Mouse (Mus musculus): Measurements from ENCODE around the gene Gm20604. TPM values are rescaled to one million over a fixed set of nuclear protein-coding genes. Genes with fewer than 3 reads are reported as not detected.

Gm20604 gene
- polyA plus RNA-seq, 1 experiment from 2014 or later = 19.1 TPM

DNA sequence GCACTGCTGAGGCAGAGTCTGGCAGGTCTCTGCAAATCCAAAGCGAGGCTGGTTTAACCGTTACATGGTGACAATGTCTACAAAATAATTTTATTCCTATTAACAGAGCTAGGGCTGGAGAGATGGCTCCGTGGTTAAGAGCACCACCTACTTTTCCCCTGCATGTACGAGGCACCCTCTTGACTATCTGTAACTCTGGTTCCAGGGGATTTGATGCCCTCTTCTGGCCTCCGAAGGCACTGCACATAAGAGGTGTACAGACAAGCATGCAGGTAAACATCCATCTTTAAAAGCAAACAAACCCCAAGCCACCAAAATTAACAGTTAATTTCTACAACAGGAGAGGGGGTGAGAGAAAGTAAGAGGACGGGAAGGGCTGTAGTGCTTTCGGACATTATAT, 2.2 kb downstream of the Gm20604 start:
- peak; percentile 44 for DNase-seq (ENCODE audit: low spot score)
- Histone ChIP-seq H3K4me1 (replicated peaks; ENCODE audit: control insufficient read depth, insufficient read depth, low read length) (peaks cover 2% of the 10 kb centered on the region; the same call in 1 of the 2 replicates), H3K9ac (ENCODE audit: low read depth, low read length) (peak overlapping the region; percentile 66), H3K27ac (ENCODE audit: low read depth, low read length) (no peak overlapping the region), H3K4me3 (ENCODE audit: low read depth, low read length) (peak overlapping the region; percentile 84), H3K9me3 (ENCODE audit: control insufficient read depth, low read length) (no peaks in the 10 kb centered on the region), H3K36me3 (ENCODE audit: control insufficient read depth, insufficient read depth, low read length) (no peaks in the 10 kb centered on the region; the same call in 1 of the 2 replicates), H3K27me3 (replicated peaks; ENCODE audit: control insufficient read depth, insufficient read depth, low read length) (no peaks in the 10 kb centered on the region), H3K4me2 (peak overlapping the region; percentile 74)
- no peak for ATAC-seq (replicated peaks; ENCODE audit: low FRiP score)
- WGBS = 70% methylated on average over 7 of the region's 7 CpGs

DNA sequence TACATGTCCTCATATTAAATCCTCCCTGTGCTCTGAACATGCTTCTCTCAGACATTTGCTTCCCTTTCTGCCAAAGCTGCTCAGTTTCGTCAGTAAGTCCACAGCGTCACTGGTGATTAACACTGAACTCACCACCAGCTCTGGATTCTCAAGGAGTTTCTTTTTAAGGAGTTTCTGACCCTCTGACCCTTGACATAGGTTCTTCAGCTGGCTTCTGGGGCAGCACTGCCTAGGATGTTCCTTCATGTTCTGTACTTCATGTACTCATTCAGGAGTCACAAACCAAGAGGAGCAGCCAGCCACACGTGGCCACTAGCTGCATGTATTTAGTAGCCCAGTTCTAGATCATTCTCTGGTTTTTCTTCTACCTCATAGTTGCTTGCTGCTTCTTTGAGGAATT, 10.2 kb downstream of the Gm20604 start:
- no peaks in the 10 kb centered on the region for H3K27me3 ChIP-seq (replicated peaks; ENCODE audit: control insufficient read depth, insufficient read depth, low read length)
- ATAC-seq (replicated peaks; ENCODE audit: low FRiP score) (no peak), DNase-seq (ENCODE audit: low spot score) (no peak)
- peaks cover 9% of the 10 kb centered on the region for H3K4me1 ChIP-seq (replicated peaks; ENCODE audit: control insufficient read depth, insufficient read depth, low read length)
- H3K9me3 ChIP-seq (ENCODE audit: control insufficient read depth, low read length) = no peaks in the 10 kb centered on the region
- 0 out of 2 replicates have a peak, but pooled peaks cover 6% of the 10 kb centered on the region for H3K36me3 ChIP-seq (ENCODE audit: control insufficient read depth, insufficient read depth, low read length)
- no peak overlapping the region for H3K4me2 ChIP-seq
- 79% methylated on average over 3 of the region's 3 CpGs for WGBS
- H3K9ac ChIP-seq (ENCODE audit: low read depth, low read length) = no peak overlapping the region
- no peak overlapping the region for H3K4me3 ChIP-seq (ENCODE audit: low read depth, low read length)
- H3K27ac ChIP-seq (ENCODE audit: low read depth, low read length) = no peak overlapping the region

DNA sequence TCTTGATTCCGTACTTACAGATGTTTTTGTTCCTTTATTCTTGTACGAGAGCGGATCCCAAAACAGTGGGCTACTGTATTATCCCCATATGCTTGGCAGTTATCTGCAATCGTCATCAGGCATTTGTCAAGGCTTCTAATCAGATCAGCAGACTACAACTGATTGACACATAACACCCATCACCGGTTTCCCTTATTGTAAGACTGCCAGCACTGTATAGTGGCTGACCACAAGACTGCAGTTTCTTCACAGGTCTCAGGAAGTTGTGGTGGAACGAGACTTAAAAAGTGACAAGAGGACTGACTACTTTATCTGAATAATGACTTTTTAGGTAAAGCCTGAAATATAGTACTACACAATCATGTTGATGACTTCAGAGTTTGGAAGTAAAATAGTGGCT, 13.6 kb downstream of the Gm20604 start:
- 39% methylated on average over 6 of the region's 6 CpGs for WGBS

DNA sequence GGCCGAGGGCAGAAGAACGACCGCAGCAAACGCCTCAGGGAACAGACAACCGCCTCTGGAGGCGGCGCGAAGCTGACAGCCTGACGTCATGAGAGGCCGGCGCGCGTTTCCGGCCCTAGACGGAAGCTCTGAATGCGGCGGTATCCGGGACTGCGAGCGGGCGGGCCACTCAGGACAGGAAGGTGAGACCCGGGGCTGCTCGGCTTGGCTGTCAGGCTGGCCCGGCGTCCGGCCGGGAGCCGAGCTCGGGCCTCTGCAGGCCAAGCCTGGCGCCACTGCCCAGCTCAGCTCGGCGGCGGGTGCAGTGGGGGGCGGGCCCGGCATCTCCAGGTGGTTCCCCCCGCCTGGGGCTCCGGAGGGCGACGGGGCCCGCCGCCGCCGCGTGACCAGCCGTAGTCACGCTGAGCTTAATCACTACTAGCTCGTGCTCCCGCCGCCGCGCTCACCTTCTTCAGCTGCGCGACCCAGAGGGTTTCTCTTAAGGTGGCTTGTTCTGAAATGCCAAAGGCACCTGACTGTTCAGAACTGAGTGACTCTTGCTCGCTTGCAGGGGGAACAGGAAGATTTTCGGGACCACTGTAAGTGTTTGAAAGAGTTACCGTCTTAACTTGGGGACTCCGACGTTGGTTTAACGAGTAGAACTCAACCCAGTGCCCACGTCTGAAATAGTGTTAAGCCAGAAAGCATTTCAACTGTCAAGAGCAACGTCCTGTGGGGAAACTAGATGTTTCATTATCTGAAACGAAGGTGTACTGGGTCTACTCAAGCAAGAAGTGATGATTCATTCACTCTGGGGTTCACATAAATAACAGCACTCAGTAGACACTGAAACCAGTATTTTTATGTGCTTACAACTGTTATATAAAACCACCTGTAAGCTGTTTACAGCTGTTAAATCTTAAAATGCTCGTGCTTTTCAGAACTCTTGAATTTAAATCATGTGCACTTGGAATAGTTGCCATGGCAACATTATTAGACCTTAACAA, 14.6 kb downstream of the Gm20604 start, which contains the start of the genes Moap1 and Tmem251:
Gene Moap1, minus strand, starts transcription at position 73 of the 986 bp plus-strand sequence.
Gene Tmem251, plus strand, starts transcription at position 174 of the 986 bp plus-strand sequence.
- peak within 1 kb of the TSS; percentile 86 for H3K9ac ChIP-seq (ENCODE audit: low read depth, low read length)

More for the DNA sequence above, 13.6 kb downstream of the Gm20604 start:
- Histone ChIP-seq H3K4me1 (replicated peaks; ENCODE audit: control insufficient read depth, insufficient read depth, low read length) (peaks cover 18% of the 10 kb centered on the region), H3K4me2 (peak overlapping the region; percentile 86), H3K36me3 (ENCODE audit: control insufficient read depth, insufficient read depth, low read length) (0 out of 2 replicates have a peak, but pooled peaks cover 6% of the 10 kb centered on the region), H3K4me3 (ENCODE audit: low read depth, low read length) (peak overlapping the region; percentile 80), H3K27me3 (replicated peaks; ENCODE audit: control insufficient read depth, insufficient read depth, low read length) (no peaks in the 10 kb centered on the region), H3K27ac (ENCODE audit: low read depth, low read length) (peak overlapping the region; percentile 89), H3K9ac (ENCODE audit: low read depth, low read length) (peak overlapping the region; percentile 86; the same call in 1 of the 2 replicates), H3K9me3 (ENCODE audit: control insufficient read depth, low read length) (no peaks in the 10 kb centered on the region)
- ATAC-seq (replicated peaks; ENCODE audit: low FRiP score) (no peak), DNase-seq (ENCODE audit: low spot score) (no peak)

DNA sequence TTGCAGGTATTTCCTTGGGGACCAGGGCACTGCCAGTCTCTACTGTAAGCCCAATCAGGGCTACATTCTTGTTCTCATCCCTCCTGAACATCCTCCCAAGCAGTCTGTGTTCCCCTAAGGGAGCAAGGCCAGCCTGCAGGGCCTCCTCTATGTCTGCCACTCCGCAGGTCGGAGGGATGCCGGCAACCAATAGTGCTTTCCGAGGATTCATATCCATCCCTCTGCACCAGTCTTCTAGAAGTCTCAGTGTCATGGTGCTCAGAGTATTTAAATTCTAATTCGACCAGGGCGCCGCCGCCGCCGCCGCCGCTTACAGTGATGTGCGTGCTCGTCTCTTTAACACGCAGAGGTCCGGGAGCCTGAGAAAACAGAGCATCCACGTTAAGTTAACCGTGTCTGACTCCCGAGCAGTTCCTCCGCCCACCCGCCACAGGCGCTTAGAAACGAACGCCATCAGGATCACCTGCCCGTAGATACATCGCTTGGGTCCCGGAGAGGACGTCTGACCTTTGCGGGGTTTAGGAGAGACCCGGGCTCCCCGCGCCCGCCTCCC, 15.4 kb downstream of the Gm20604 start:
- peaks cover 18% of the 10 kb centered on the region for H3K4me1 ChIP-seq (replicated peaks; ENCODE audit: control insufficient read depth, insufficient read depth, low read length)
- H3K9me3 ChIP-seq (ENCODE audit: control insufficient read depth, low read length) = no peaks in the 10 kb centered on the region
- H3K4me2 ChIP-seq = peak overlapping the region; percentile 86
- DNase-seq (ENCODE audit: low spot score) = no peak
- 2% methylated on average over 33 of the region's 33 CpGs for WGBS
- no peaks in the 10 kb centered on the region for H3K27me3 ChIP-seq (replicated peaks; ENCODE audit: control insufficient read depth, insufficient read depth, low read length)
- peak; percentile 41 for ATAC-seq (replicated peaks; ENCODE audit: low FRiP score)
- H3K27ac ChIP-seq (ENCODE audit: low read depth, low read length) = peak overlapping the region; percentile 89; the same call in 1 of the 2 replicates
- peak overlapping the region; percentile 86 for H3K9ac ChIP-seq (ENCODE audit: low read depth, low read length)
- peak overlapping the region; percentile 80 for H3K4me3 ChIP-seq (ENCODE audit: low read depth, low read length)
- 0 out of 2 replicates have a peak, but pooled peaks cover 2% of the 10 kb centered on the region for H3K36me3 ChIP-seq (ENCODE audit: control insufficient read depth, insufficient read depth, low read length)

More for the DNA sequence above, 14.6 kb downstream of the Gm20604 start, which contains the start of the genes Moap1 and Tmem251:
- Histone ChIP-seq H3K27me3 (replicated peaks; ENCODE audit: control insufficient read depth, insufficient read depth, low read length) (no peaks in the 10 kb centered on the region), H3K9me3 (ENCODE audit: control insufficient read depth, low read length) (no peaks in the 10 kb centered on the region), H3K27ac (ENCODE audit: low read depth, low read length) (peak within 1 kb of the TSS; percentile 89), H3K4me1 (replicated peaks; ENCODE audit: control insufficient read depth, insufficient read depth, low read length) (peaks cover 18% of the 10 kb centered on the region), H3K36me3 (ENCODE audit: control insufficient read depth, insufficient read depth, low read length) (0 out of 2 replicates have a peak, but pooled peaks cover 6% of the 10 kb centered on the region), H3K4me3 (ENCODE audit: low read depth, low read length) (peak within 1 kb of the TSS; percentile 80), H3K4me2 (peak within 1 kb of the TSS; percentile 86)
- DNase-seq (ENCODE audit: low spot score) (peak; percentile 90), ATAC-seq (replicated peaks; ENCODE audit: low FRiP score) (peak; percentile 96)
- under 1% methylated on average over 59 of the region's 63 CpGs for WGBS

DNA sequence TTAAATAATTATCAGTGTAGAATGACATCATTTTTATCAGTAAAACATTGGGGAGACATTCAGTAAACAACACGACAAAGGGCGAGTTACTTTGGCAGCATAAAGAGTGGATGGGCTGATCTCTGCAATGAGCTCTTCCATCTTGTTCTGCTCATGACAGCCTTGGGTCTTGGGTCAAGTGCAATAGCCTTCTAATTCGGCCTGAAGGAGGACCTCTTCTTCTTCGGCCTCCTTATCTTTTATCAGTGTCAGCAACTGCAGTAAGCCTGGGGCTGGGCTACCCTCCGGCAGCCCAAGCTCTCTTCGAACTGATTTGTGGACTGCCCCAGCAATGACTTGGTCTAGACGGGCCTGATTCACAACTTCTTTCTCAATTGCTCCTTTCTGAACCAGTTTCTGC, 16.4 kb downstream of the Gm20604 start:
- peak overlapping the region; percentile 86; the same call in 1 of the 2 replicates for H3K4me2 ChIP-seq
- no peak overlapping the region for H3K27ac ChIP-seq (ENCODE audit: low read depth, low read length)
- H3K4me3 ChIP-seq (ENCODE audit: low read depth, low read length) = no peak overlapping the region
- H3K27me3 ChIP-seq (replicated peaks; ENCODE audit: control insufficient read depth, insufficient read depth, low read length) = no peaks in the 10 kb centered on the region
- ATAC-seq (replicated peaks; ENCODE audit: low FRiP score) = no peak
- 62% methylated on average over 7 of the region's 7 CpGs for WGBS
- H3K9me3 ChIP-seq (ENCODE audit: control insufficient read depth, low read length) = no peaks in the 10 kb centered on the region
- no peaks in the 10 kb centered on the region for H3K36me3 ChIP-seq (ENCODE audit: control insufficient read depth, insufficient read depth, low read length)
- DNase-seq (ENCODE audit: low spot score) = no peak
- H3K4me1 ChIP-seq (replicated peaks; ENCODE audit: control insufficient read depth, insufficient read depth, low read length) = peaks cover 18% of the 10 kb centered on the region
- no peak overlapping the region for H3K9ac ChIP-seq (ENCODE audit: low read depth, low read length)

DNA sequence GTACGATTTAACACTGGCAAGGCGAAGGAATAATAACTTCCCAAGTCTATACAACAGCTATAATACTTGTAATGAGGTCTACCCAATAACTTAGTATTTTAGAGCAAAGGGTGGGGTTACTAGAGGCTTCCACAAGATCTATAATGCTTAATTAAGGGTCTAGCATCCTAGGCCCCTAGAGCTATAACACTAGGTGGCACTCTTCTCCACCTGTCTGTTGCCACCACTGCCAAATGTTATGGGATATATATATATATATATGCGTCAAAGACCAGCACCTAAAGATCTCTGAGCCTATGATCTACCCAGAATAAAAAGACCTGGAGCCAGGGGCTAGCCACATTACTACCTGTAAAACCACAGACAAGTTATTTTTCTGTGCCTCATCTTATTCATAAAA, 18.2 kb downstream of the Gm20604 start:
- Histone ChIP-seq H3K9ac (ENCODE audit: low read depth, low read length) (no peak overlapping the region), H3K27ac (ENCODE audit: low read depth, low read length) (no peak overlapping the region), H3K36me3 (ENCODE audit: control insufficient read depth, insufficient read depth, low read length) (no peaks in the 10 kb centered on the region), H3K4me1 (replicated peaks; ENCODE audit: control insufficient read depth, insufficient read depth, low read length) (peaks cover 16% of the 10 kb centered on the region), H3K4me2 (no peak overlapping the region), H3K27me3 (replicated peaks; ENCODE audit: control insufficient read depth, insufficient read depth, low read length) (no peaks in the 10 kb centered on the region), H3K4me3 (ENCODE audit: low read depth, low read length) (no peak overlapping the region), H3K9me3 (ENCODE audit: control insufficient read depth, low read length) (no peaks in the 10 kb centered on the region)
- ATAC-seq (replicated peaks; ENCODE audit: low FRiP score) (no peak), DNase-seq (ENCODE audit: low spot score) (no peak)
- whole genome bisulfite sequencing = 62% methylated on average over 3 of the region's 3 CpGs

DNA sequence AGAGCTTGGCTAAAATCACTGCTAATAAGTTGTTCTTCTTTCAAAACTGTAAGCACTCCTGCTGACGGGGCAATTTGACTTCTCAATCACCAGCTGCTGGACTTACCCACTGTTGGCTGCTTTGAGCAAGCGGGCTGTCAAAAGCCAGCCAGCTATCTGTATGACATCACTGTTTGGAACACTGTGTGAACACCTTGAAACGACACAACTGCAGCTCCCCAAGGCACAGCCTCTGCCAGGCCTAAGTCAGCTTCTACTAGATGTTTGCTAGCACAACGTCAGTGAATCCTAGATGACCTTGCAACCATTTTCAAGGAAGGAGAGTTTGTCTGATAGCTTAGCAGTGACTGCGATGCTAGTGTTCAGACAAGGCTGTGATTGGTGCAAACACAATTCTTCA, 19.4 kb downstream of the Gm20604 start:
- peaks cover 10% of the 10 kb centered on the region for H3K4me1 ChIP-seq (replicated peaks; ENCODE audit: control insufficient read depth, insufficient read depth, low read length)
- no peak overlapping the region for H3K27ac ChIP-seq (ENCODE audit: low read depth, low read length)
- no peaks in the 10 kb centered on the region for H3K27me3 ChIP-seq (replicated peaks; ENCODE audit: control insufficient read depth, insufficient read depth, low read length)
- H3K36me3 ChIP-seq (ENCODE audit: control insufficient read depth, insufficient read depth, low read length) = no peaks in the 10 kb centered on the region
- 81% methylated on average over 5 of the region's 5 CpGs for WGBS
- no peak overlapping the region for H3K4me2 ChIP-seq
- H3K4me3 ChIP-seq (ENCODE audit: low read depth, low read length) = no peak overlapping the region
- ATAC-seq (replicated peaks; ENCODE audit: low FRiP score) = no peak
- no peak for DNase-seq (ENCODE audit: low spot score)
- no peaks in the 10 kb centered on the region for H3K9me3 ChIP-seq (ENCODE audit: control insufficient read depth, low read length)
- no peak overlapping the region for H3K9ac ChIP-seq (ENCODE audit: low read depth, low read length)

Measured in liver, embryonic 11.5 days (tissue).